Mouse (Mus musculus) common myeloid progenitor, adult 5-6 weeks (primary cell): ENCODE data around the gene Eef2. TPM values are rescaled to one million over a fixed set of nuclear protein-coding genes. Genes with fewer than 3 reads are reported as not detected.
"Not testable (repeated sequence)": the region's sequence is repeated elsewhere in the genome, so short reads cannot be mapped to it uniquely, and the experiment has no call there.

Experiments
- ATAC-seq: replicated peaks from 2 replicates; pipeline ENCODE4 v1.8.0; 2016; ENCODE audit warnings: low read depth, mild to moderate bottlenecking, moderate TSS enrichment, inconsistent platforms; ENCODE audit not compliant: poor library complexity, severe bottlenecking
- total RNA-seq: library from RNA; stranded (forward); fragments of 200-1000, 187-1606 nt; gene quantifications from 2 replicates; pipeline ENCODE4 v1.2.3, GENCODE M21; 2017

Gene Eef2
- total RNA-seq, 1 experiment from 2014 or later: 1,948 TPM

DNA sequence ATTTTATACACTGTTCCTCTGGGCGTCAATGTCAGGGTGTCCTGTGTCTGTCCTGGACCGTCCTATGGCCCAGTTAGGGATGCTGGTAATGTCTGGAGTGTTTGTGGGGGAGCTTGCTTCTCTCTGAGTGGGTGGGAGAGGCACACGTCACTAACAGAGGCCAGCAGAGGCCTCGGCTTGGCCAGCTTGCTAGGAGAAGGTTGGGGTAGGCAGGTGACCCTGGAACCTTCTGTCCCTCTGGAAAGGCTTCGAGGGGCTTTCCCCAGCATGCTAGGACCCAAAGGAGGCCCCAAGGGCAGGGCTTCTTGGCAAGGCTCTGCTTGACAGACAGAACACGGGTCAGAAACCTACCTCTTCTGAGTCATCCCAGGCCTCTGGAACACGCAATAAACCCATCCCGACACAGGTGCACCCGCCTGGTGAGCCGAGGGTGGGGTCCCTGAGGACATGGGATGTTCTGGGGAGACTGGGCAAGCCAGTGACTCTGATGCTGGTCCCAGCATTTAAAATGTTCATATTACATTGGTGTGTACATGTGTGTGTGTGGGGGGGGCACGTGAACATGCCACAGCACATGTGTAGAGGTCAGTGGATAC is 20.1 kb downstream of the Eef2 start:
- ATAC-seq: no peak

DNA sequence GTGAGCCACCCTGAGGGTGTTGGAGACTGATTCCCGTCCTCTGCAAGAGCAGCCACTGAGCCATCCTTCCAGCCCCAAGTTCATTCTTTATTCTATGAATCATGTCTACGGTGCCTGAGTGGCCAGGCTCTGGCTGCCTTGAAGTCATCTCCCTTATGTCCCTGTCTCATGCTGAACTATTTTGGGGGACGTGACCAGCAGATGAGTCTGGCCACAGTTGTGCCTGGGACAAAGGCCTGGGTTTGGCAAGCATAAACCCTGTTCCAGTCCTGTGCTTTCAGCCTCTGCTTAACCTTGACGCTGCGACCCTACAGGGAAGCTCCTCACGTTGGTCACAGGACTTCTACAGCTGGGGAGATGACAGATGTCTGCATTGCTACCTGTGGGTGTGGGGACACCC is 20.9 kb downstream of the Eef2 start:
- no peak for ATAC-seq

DNA sequence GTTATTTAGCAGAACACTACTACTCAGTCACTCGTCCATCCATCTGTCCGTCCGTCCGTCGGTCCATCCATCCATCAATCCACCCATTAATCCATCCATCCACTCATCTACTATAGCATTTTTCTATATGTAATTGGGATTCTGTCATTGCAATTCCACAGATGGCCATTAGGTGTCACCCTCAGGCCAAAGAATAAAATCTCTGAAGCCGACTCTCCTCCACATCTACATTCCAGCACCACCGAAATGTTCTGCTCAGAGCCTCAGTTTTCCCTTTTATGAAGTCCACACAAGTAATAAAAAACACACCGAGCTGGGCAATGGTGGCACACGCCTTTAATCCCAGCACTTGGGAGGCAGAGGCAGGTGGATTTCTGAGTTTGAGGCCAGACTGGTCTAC is 21.8 kb downstream of the Eef2 start:
- ATAC-seq: peak; percentile 58

DNA sequence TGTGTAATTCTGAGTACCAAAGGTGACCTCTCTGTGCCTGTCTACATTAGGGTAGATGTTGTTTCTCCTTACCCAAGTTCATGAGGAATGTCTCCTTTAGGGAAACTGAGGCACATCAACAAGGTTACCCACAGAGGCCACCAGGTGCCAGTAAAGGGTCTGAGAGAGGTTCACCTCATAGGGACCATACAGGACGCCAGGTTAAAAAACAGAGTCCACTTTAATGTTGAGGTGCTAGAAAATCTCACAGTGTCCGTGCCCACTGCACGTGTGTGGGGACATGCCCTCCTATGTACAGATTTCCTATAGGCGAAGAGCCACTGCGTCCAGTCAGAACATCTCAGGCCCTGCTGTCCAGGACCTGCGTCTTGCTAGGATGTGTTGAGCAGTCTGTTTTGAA is 22.6 kb downstream of the Eef2 start:
- no peak for ATAC-seq

DNA sequence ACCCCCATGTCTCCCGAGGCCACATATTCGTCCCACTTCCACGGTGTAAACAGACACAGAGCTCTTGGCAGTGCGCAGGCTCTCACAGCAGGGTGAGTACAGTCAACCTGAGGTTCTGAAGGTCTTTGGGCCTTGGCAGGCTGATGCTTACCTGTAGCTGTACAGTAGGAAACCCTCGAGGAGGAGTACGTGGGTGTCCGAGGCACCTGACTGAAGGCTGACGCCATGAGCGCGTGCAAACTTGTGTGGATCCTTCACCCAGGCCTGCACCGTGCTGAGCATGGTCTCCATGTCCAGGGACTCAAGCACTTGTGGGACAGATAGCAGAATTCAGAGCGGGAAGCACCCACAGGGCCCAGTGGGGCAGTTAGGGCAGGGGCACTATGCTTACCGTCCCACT is 23.7 kb downstream of the Eef2 start:
- ATAC-seq: no peak

DNA sequence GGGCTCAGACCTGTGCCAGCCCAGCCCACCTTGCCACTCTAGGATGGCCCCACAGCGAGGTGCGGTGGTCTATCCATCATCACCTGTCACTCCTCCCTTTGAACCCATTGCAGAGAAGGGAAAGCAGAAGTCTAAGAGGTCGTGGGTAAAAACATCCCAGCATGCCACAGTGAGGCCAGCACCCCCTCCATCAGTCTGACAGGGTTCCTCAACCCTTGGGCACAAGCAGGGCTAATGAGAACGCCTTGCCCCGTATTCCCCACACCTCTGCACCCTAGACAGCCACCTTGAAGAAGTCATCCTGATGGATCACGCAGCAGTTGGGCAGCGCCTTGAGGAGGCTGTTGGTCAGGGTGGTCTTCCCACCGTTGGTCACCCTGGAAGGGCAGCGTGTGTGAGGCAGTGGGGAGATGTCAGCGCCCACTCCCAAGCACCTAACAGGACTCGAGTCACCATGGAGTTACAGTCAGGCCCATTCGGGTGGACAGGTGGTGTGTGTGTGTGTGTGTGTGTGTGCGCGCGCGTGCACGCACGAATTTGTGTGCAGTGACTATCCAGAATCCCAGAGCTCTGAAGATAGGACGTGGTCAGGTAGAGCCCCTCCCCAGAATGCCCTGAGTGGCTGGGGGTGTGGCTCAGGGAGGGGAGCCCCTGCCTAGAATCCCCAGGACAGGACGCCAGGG is 24.3 kb downstream of the Eef2 start:
- no peak for ATAC-seq

DNA sequence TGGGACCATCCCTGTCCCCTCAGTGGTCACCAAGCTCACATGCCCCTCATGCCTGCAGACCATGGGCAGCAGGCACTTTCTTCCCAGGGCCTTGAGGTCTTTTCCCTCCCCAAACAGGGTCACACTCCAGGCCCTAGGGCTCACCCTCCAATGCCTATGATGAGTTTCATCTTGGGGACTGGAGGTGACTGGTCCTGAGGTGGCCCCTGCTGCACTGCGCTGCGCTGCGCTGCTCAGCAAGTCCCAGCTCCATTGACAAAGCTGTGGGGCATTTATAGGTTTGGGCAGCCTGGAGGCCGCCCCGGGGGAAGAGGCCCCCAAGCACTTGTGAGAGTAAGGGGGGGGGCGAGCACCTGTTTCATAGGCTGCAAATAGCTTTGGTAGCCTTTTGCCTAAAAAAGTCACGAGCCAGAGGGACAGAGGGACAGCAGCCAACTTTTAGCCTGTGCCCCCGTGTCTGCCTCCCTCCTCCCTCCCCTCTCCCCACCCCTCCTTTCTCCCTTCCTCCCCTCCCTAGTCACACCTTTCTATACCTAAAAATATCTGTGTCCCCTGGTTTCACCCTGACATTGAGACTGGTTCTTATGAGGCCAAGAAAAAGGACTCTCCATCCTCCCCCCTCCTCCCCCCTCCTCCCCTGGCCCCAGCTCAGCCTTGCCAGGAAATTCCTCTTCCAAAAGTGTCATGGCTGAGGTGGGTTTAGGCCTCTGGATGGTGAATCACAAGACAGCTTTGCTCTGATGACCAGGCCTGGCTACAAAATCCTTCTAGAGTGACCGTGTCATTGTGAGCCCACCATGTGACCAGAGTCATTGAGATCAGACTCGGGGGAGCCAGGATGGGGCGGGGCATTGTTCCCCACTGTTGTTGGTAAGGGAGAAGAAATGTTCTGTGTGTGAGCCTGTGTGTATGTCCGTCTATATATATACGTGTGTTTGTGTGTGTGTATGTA is 25.7 kb downstream of the Eef2 start, which contains the start of gene Nmrk2:
TSS of gene Nmrk2 (minus strand) at position 245 of the 952 bp plus-strand sequence.
- no peak for ATAC-seq

DNA sequence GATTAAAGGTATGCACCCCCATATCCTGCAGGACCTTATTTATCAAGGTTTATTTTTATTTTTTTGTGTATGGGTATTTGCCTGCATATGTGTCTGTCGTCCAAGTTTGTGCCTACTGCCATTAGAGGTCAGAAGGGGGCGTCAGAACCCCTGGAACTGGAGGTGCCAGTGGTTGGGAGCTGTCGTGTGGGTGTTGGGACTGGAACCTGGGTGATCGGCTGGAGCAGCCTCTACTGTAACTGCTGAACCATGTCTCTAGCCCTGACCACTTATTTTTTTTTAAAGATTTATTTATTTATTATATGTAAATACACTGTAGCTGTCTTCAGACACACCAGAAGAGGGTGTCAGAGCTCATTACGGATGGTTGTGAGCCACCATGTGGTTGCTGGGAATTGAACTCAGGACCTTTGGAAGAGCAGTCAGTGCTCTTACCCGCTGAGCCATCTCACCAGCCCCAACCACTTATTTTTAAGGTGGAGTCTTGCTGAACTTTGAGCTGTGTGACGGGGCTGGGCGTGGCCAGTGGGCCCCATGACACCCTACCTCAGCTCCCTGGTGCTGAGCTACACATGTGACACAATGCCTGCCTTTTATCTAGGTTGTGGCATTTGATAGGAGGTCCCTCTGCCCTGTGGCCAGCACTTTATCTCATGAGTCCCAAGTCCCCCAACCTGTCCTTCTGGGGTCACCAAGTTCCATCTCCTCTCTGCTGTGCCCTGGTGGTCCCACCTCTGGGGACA is 26.7 kb downstream of the Eef2 start:
- peak; percentile 68 for ATAC-seq

DNA sequence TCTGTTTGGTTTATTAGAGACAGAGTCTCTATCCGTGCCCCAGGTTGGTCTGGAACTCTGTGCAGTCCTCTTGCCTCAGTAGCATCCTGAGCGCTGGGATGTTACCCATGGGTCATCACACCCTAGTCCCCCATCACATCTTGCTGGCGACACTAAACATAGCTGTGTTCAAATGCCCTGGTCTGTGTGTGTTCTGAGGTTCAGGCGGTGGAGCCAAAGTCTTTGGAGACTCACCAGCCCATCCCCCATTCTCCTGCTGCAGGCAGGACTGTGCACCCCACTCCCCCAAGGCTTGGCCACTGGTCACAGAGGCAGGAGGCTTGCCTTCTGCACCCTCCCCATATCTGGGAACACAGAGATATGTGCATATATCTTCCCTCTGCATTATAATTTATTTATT is 27.7 kb downstream of the Eef2 start:
- ATAC-seq: no peak

DNA sequence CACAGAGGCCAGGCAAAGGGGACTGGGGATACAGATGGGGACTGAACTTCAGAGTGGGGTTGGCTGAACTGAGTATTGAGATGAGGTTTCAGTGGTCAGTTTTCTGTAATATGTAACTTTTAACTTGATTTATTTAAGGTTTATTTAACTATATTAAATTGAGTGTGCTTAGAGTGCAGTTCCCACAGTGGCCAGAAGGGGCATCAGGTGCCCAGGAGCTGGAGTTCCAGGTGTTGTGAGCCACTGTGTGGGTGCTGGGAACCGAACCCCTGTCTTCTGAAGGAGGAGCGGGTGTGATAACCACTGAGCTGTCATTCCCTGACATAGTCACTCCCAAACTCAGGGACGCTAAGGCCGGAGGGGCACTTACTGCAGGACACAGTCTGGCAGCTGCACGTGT is 33.7 kb downstream of the Eef2 start:
- no peak for ATAC-seq

DNA sequence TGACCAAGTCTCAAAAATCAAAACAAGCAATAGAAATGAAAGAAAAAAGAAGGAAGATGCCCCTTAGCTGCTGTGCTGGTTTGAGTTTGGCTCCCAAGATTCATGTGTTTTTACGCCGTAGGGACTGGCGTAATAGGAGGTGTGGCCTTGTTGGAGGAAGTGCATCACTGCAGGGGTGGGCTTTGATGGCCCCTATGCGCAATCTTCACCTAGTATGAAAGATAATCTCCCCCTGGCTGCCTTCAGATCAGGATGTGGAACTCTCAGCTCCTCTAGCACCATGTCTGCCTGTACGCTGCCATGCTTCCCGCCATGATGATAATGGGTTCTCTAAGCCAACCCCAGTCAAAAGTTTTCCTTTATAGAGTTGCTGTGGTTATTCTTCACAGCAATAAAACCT is 39.8 kb downstream of the Eef2 start:
- no peak for ATAC-seq

DNA sequence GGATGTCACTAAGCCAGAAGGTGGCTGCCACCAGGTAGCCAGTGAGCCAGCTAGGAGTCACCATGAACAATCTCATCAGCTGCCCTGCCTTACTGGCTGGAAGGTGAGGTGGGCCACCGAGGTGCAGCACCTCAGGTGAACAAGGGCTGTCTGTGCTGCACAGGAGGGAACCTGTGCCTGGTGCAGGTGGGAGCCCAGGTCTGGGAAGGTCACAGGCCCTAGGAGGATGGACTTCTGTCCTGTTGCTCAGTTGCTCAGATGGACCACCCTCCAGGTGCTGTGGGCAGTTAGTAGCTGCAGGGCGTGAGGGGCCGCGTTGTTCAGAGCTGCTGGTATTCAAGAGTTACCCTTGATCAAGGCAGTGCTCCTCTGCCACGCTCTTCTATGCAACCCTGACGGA is 40.4 kb downstream of the Eef2 start:
- no peak for ATAC-seq

DNA sequence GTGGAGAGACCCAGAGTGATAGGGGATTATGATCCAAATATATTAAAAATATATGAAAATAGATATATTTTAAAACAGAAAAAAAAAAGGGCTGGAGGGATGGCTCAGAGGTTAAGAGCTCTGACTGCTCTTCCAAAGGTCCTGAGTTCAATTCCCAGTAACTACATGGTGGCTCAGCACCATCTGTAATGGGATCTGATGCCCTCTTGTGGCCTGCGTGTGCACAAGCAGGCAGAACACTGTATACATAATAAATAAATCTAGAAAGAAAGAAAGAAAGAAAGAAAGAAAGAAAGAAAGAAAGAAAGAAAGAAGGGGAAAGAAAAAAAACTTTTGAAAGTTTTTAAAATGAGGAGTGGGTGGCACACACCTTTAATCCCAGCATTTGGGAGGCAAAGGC is 40.8 kb downstream of the Eef2 start:
- ATAC-seq: not testable (repeated sequence)

DNA sequence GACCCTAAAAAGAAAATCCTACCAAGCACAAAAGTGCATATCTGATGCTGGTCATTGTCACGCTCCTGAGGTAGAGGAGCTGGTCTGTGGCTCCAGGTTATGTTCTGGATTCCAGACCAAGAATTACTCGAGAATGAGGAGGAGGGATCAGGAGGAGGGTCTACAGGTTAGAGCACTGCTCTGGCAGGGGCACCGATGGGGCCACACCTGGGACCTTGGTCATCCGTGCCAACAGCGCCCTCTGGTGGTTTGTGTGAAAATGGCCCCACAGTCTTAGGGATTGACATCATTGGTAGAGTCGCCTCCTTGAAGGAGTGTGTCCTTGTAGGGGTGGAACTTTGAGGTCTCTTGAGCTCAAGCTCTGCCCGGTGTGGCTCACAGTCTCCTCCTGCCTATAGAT is 41.5 kb downstream of the Eef2 start:
- ATAC-seq: peak; percentile 65

DNA sequence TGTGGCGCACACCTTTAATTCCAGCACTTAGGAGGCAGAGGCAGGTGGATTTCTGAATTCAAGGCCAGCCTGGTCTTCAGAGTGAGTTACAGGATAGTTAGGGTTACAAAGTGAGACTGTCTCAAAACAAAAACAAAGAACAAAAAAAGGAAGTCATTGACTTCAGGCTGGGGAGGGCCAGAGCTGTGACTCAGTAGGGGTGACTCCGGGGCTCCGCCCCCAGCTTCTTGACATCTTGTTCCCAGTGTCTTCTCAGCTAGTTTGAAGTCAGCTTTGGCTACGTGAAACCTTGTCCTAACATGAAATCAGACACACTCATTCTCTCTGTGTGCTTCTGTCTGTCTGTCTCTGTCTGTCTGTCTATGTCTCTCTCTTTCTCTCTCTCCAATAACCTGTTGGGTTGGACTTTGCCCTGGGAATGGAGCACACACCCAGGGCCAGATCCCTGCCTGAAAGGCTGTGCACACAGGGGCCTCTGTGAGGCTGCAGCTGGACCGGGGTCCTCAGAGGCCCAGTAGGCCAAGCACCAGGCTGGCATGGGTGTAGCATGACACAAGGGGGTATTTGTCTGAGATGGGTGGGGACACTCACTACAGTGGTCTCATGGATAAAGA is 45.1 kb downstream of the Eef2 start:
- peak; percentile 74 for ATAC-seq

DNA sequence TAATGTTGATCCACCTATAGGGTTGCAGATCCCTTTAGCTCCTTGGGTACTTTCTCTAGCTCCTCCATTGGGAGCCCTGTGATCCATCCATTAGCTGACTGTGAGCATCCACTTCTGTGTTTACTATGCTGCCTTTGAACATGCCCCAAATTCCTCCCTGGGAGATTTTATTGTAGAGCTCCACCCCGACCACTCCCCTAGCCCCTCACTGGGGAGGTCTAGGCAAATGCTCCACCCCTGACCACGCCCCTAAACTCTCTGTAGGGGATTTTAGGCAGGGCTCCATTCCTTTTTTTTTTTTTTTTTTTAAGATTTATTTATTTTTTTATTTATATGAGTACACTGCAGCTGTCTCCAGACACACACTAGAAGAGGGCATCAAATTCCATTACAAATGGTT is 47.3 kb downstream of the Eef2 start:
- ATAC-seq: not testable (repeated sequence)

DNA sequence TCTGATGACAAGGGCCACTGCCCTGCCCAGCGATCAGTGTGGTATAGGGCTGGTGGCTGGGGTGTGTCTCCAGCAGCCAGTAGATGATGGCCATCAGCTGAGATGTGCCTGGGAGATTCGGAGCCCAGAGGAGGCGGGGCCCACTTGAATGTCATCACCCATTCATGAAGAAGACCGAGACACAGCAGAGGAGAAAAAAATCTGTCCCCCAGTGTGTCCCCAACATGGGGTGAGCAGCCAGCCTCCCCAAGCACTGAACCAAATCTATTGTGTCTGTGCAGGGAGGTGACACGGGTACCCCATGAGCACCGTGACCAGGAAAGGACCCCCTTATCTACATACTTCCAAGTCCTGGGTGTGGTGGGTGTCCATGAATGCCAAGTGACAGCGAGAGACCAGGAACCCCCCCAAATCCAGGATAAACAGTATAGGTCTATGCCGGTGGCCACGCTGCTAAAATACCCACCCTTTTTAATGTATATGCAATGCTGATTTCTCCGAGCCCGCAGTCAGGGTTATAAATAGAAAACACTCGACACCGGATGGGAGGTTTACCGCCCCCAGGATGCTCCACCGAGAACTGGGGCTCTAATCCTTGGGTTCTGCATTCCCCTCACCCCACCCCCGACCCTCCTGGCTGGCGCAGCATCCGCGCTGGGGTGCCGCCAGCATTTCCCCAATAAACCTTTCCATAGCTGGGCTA is 53.5 kb downstream of the Eef2 start:
- ATAC-seq: no peak

DNA sequence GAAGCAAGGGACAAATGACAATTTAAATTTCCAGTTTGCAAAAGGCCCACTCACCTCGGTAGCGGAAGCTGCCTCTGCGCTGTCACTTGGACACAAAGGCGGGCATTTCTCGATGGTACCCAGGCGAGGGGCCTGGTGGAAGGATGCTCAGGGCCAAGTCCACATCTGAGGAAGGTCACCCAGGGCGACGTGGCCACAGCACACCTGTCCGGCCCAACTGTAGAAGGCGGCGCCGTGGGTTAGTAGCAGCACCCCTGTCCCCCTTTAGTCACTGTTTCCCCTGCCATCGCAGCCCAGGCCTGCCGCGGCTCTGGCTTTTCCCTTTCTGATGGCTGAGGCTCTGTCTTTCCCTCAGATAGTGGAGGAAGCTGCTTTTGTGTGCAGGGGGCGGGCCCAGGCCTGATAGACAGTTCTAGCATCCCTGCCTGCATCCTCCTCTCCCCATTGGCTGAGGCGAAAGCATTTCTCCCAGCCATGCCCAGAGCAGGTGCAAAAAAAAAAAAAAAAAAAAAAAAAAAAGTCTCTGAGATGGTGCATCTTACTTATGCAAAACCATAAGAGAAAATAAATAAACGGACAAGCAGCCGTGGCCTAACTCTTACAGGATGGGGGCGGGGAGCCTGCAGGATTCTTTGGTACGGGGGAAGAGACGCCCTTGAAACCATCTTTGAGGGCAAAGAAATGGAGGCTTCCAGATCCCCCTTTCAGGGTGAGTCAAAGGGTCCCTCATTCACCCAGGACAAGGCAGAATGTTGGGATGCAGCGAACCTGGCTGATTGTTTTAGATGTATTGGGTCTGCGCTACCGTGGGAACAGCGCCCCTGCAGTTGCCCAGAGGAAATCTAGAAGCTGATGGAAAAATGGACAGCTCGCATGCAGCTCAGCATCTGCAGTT is 54.3 kb downstream of the Eef2 start, which contains the start of gene Atcay:
TSS of gene Atcay (minus strand) at position 396 of the 895 bp plus-strand sequence.
- peak; percentile 34 for ATAC-seq
